Mouse (Mus musculus) erythroblast, adult 5-6 weeks (primary cell): Measurements from ENCODE around the gene Kpna7. TPM values are rescaled to one million over a fixed set of nuclear protein-coding genes. Genes with fewer than 3 reads are reported as not detected.
"Not testable (repeated sequence)": the region's sequence is repeated elsewhere in the genome, so short reads cannot be mapped to it uniquely, and the experiment has no call there.

Experiments
- ATAC-seq: replicated peaks from 2 replicates; pipeline ENCODE4 v1.8.0; 2016; ENCODE audit warnings: moderate number of reproducible peaks, mild to moderate bottlenecking, moderate TSS enrichment, inconsistent platforms; ENCODE audit not compliant: poor library complexity, low FRiP score, severe bottlenecking
- total RNA-seq, 2 experiments: library from RNA; stranded (forward) in 1 of 2; stranded (reverse) in 1 of 2; fragments of 150-400 nt in 1 of 2; fragments of 200-764, 138-1000 nt in 1 of 2; gene quantifications; 2 replicates each; pipeline versions ENCODE4 v1.2.3 to v1.2.4; 2015 to 2017; ENCODE audit warnings: low replicate concordance in 2 of 2

Gene Kpna7
- total RNA-seq, 2 experiments from 2014 or later: not detected

- not testable (repeated sequence) for ATAC-seq
These were observed 41.1 kb downstream of the Kpna7 start, which contains the start of gene 1700018F24Rik for GRCm38 (mm10) chr5:145042690-145043089. TSS of gene 1700018F24Rik (plus strand) at chr5:145042990.

- ATAC-seq: no peak
These were observed 42.2 kb downstream of the Kpna7 start for GRCm38 (mm10) chr5:145041628-145042027.

- not testable (repeated sequence) for ATAC-seq
These were observed 51.4 kb downstream of the Kpna7 start, which contains the start of gene Gm4871 for GRCm38 (mm10) chr5:145032391-145032790. TSS of gene Gm4871 (minus strand) at chr5:145032754.

- ATAC-seq: not testable (repeated sequence)
These were observed 53.4 kb downstream of the Kpna7 start for GRCm38 (mm10) chr5:145030476-145030875.

- ATAC-seq: not testable (repeated sequence)
These were observed 63.1 kb downstream of the Kpna7 start for GRCm38 (mm10) chr5:145020712-145021111.

GRCm38 (mm10) chr5:145020254-145020653 is 63.6 kb downstream of the Kpna7 start:
- not testable (repeated sequence) for ATAC-seq

GRCm38 (mm10) chr5:145016761-145017160 is 67.1 kb downstream of the Kpna7 start:
- not testable (repeated sequence) for ATAC-seq

GRCm38 (mm10) chr5:145014278-145014677 is 69.6 kb downstream of the Kpna7 start:
- no peak for ATAC-seq

- no peak for ATAC-seq
These were observed 74.8 kb downstream of the Kpna7 start for GRCm38 (mm10) chr5:145008878-145009659.

GRCm38 (mm10) chr5:145005596-145005995 is 78.2 kb downstream of the Kpna7 start:
- ATAC-seq: no peak

- ATAC-seq: no peak
These were observed 79.3 kb downstream of the Kpna7 start for GRCm38 (mm10) chr5:145004495-145004894.

GRCm38 (mm10) chr5:145003362-145003761 is 80.5 kb downstream of the Kpna7 start:
- no peak for ATAC-seq

GRCm38 (mm10) chr5:144998491-144998890 is 85.3 kb downstream of the Kpna7 start:
- ATAC-seq: no peak

GRCm38 (mm10) chr5:144990481-144990880 is 93.3 kb downstream of the Kpna7 start:
- no peak for ATAC-seq

- no peak for ATAC-seq
These were observed 93.8 kb downstream of the Kpna7 start for GRCm38 (mm10) chr5:144990051-144990450.

GRCm38 (mm10) chr5:144989061-144989405 is 94.8 kb downstream of the Kpna7 start:
- ATAC-seq: no peak

- no peak for ATAC-seq
These were observed 95.3 kb downstream of the Kpna7 start for GRCm38 (mm10) chr5:144988340-144989060.

- no peak for ATAC-seq
These were observed 96.3 kb downstream of the Kpna7 start for GRCm38 (mm10) chr5:144987561-144987960.

- ATAC-seq: no peak
These were observed 99.0 kb downstream of the Kpna7 start for GRCm38 (mm10) chr5:144984839-144985238.

- ATAC-seq: no peak
These were observed 100.6 kb downstream of the Kpna7 start for GRCm38 (mm10) chr5:144983227-144983626.

- no peak for ATAC-seq
These were observed 104.7 kb downstream of the Kpna7 start for GRCm38 (mm10) chr5:144979110-144979509.
